Mouse (Mus musculus) CH12.LX (cell line): ENCODE data around the gene Zfp600. TPM values are rescaled to one million over a fixed set of nuclear protein-coding genes. Genes with fewer than 3 reads are reported as not detected.
"Not testable (repeated sequence)": the region's sequence is repeated elsewhere in the genome, so short reads cannot be mapped to it uniquely, and the experiment has no call there.

Source experiments
- DNase-seq: peaks from one replicate; pipeline ENCODE4 v3.0.0-alpha.2; 2013; ENCODE audit errors: extremely low read depth
- H3K27ac ChIP-seq: 2 replicates; pipeline ENCODE4 v1.5.1; 2012; ENCODE audit warnings: low read depth, mild to moderate bottlenecking, control low read depth, moderate library complexity; ENCODE audit not compliant: insufficient read depth
- H3K27me3 ChIP-seq: replicated peaks from 2 replicates; pipeline ENCODE3; 2012; ENCODE audit warnings: inconsistent platforms
- H3K36me3 ChIP-seq, 2 experiments: replicated peaks in 1 of 2; 2 replicates each; pipeline versions ENCODE3 to v1.6.1; 2012; ENCODE audit warnings: inconsistent platforms in 1 of 2, low read length in 1 of 2, mild to moderate bottlenecking in 1 of 2, mixed read lengths in 1 of 2, moderate library complexity in 1 of 2; ENCODE audit not compliant: control insufficient read depth in 1 of 2, insufficient read depth in 1 of 2
- H3K4me1 ChIP-seq, 2 experiments: 2 replicates each; pipeline ENCODE4 v1.6.1; 2012; ENCODE audit warnings: inconsistent platforms in 1 of 2, moderate library complexity in 1 of 2; ENCODE audit not compliant: insufficient read depth in 2 of 2, control insufficient read depth in 1 of 2
- H3K4me2 ChIP-seq: 2 replicates; pipeline ENCODE4 v1.6.1; 2012; ENCODE audit warnings: low read depth, mild to moderate bottlenecking, control low read depth; ENCODE audit not compliant: poor library complexity, insufficient read depth, severe bottlenecking
- H3K4me3 ChIP-seq, 3 experiments: fragments of 150-350 bp in 1 of 3; sonication (generic) in 1 of 3; replicated peaks in 1 of 3; 2 replicates each; pipeline versions ENCODE3 to v1.5.1; 2011 to 2012; ENCODE audit warnings: low read depth in 2 of 3, low read length in 2 of 3, mild to moderate bottlenecking in 2 of 3, moderate library complexity in 2 of 3, control low read depth in 1 of 3, improper control_type of control experiment in 1 of 3, inconsistent platforms in 1 of 3, mixed read lengths in 1 of 3; ENCODE audit not compliant: poor library complexity in 1 of 3
- H3K79me2 ChIP-seq: replicated peaks from 2 replicates; pipeline ENCODE4 v1.6.1; 2012; ENCODE audit warnings: mild to moderate bottlenecking, moderate library complexity; ENCODE audit not compliant: control insufficient read depth, poor library complexity, insufficient read depth, severe bottlenecking; ENCODE audit errors: extremely low read depth
- H3K9ac ChIP-seq: 2 replicates; pipeline ENCODE4 v1.6.1; 2012; ENCODE audit warnings: low read depth, mild to moderate bottlenecking, control low read depth, moderate library complexity; ENCODE audit not compliant: insufficient read depth
- H3K9me3 ChIP-seq: replicated peaks from 2 replicates; pipeline ENCODE3; 2012; ENCODE audit warnings: low read length, inconsistent platforms, mixed read lengths
- dilution Hi-C: fragments of 300-500 bp; cut with MboI; formaldehyde crosslinking; loops from 2 replicates; pipeline ENCODE4 v1.14.3; 2020; ENCODE audit warnings: low sequenced_read_pairs; ENCODE audit not compliant: extremely low pct_unique_long_range_greater_than_20kb, extremely low pct_ligation_motif_present
- in situ Hi-C: fragments of 300-500 bp; cut with MboI; formaldehyde crosslinking; loops from 3 replicates; pipeline ENCODE4 v1.14.3; 2019; ENCODE audit warnings: low sequenced_read_pairs, low pct_ligation_motif_present, low pct_unique_long_range_greater_than_20kb, mixed read lengths
- polyA plus RNA-seq: library from polyadenylated mRNA; unstranded; fragments of >175 nt; gene quantifications from 2 replicates; pipeline ENCODE4 v1.2.1, GENCODE M21; 2012; ENCODE audit warnings: low read depth; ENCODE audit not compliant: insufficient read length
- total RNA-seq, 2 experiments: library from RNA; depleted of rRNA; stranded (reverse); fragments of 300-350 nt in 1 of 2; fragments of >200 nt in 1 of 2; gene quantifications; 2 replicates each; pipeline ENCODE4 v1.2.3; 2012 to 2014

Zfp600 gene
- not detected in 2 replicates for total RNA-seq (2012; rRNA removed)
- not detected in 2 replicates for total RNA-seq (2014; rRNA removed)
- not detected in 2 replicates for polyA plus RNA-seq

DNA sequence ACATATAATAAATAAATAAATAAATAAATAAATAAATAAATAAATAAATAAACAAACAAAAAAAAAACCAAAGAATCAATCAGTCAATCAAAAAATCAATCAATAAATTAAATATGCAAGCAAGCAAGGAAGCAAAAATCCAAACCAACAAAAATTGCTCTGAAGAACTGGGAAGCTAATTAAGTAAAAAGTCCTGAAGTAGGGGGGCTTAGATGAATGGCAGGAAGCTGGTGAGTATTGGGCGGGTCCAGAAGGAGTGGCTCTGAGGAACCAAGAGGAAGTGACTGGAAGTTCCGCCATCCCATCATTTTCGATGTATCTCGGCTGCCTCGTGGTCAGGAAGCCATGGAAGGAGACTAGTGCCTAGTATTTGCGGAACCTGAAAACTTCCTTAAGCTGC is at the start of gene Zfp600:
Gene Zfp600, plus strand, starts transcription at position 301 of the 400 bp plus-strand sequence.
- H3K79me2 ChIP-seq, H3K9ac ChIP-seq, H3K9me3 ChIP-seq, H3K4me3 ChIP-seq, DNase-seq, H3K4me1 ChIP-seq, dilution Hi-C loops, H3K36me3 ChIP-seq, H3K4me2 ChIP-seq, H3K27ac ChIP-seq, in situ Hi-C loops, H3K27me3 ChIP-seq: not testable (repeated sequence)

DNA sequence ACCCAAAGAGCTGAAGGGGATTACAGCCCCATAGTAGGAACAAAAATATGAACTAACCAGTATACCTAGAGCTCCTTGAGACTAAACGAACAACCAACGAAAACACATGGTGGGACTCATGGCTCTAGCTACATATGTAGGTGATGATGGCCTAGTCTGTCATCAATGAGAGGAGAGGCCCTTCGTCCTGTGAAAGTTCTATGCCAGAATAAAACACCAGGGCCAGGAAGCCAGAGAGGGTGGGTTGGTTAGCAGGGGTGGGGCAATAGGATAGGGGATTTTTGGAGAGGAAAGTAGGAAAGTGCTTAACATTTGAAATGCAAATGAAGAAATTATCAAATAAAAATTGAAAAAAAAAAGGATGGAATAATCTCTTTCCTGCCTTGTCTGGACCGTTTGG is 6.3 kb downstream of the Zfp600 start:
- H3K9ac ChIP-seq, H3K27me3 ChIP-seq, in situ Hi-C loops, dilution Hi-C loops, H3K4me2 ChIP-seq, H3K36me3 ChIP-seq, H3K9me3 ChIP-seq, H3K79me2 ChIP-seq, H3K4me3 ChIP-seq, H3K27ac ChIP-seq, H3K4me1 ChIP-seq, DNase-seq: not testable (repeated sequence)

DNA sequence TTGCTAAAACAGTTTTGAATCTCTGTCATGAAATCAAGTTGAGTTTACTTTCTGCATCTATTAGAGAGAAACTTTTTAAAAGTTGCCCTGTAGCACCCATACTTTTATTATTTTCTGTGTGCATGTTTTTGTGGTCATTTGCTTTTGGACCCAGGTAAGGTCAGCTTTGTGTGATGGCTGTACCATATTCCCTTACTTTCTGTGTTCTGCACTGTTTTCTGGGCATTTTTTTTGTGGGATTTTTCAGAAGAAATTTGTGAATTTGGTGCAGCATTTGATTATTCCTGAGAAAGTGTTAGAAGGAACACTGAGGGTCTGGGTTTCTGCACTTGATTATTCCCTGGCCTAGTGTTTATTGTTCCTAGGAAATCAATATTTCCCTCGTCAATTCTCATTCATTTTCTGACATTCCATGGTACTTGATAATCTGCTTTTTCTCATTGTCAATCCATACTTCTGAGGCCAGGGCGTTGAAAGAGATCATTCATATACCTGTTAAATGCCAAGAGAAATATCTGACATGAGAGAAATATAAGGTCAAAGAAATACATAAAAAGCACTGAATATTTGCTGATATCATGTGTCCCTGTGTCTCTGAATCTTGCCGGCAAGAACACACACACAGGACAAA is 10.7 kb downstream of the Zfp600 start:
- H3K9ac ChIP-seq, in situ Hi-C loops, H3K4me1 ChIP-seq, H3K27ac ChIP-seq, H3K9me3 ChIP-seq, H3K36me3 ChIP-seq, DNase-seq, H3K4me3 ChIP-seq, dilution Hi-C loops, H3K79me2 ChIP-seq, H3K4me2 ChIP-seq, H3K27me3 ChIP-seq: not testable (repeated sequence)

DNA sequence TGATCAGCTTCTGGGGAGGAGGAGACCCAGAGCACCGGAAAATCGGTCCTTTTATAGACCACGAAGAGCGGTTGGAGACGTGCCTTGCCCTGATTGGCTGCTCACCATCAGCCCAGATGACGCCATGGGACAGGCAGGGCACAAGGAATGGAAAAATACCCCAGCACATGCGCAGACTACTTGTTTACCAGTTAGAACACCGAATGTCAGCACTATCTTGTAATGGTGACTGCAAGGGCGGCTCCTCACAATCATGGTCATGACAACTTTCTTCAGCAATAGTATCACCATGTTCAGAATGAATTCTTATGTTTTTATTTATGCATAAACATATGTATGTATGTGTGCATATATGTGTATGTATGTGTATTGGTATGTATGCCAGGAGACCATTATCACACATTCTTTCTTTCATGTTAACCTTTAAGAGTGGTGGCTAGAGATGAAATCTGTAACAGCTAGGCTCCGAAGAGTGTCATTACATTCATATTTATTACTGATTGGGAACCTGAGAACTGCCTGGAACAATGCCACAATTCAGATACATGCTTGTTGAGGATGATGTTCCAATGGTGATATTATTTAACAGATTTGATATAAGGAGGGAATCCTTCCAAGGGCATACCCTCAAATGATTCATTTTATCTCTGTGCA is 11.4 kb downstream of the Zfp600 start:
- H3K27ac ChIP-seq, DNase-seq, H3K9ac ChIP-seq, H3K4me2 ChIP-seq, in situ Hi-C loops, H3K36me3 ChIP-seq, H3K9me3 ChIP-seq, dilution Hi-C loops, H3K4me1 ChIP-seq, H3K27me3 ChIP-seq, H3K79me2 ChIP-seq, H3K4me3 ChIP-seq: not testable (repeated sequence)

DNA sequence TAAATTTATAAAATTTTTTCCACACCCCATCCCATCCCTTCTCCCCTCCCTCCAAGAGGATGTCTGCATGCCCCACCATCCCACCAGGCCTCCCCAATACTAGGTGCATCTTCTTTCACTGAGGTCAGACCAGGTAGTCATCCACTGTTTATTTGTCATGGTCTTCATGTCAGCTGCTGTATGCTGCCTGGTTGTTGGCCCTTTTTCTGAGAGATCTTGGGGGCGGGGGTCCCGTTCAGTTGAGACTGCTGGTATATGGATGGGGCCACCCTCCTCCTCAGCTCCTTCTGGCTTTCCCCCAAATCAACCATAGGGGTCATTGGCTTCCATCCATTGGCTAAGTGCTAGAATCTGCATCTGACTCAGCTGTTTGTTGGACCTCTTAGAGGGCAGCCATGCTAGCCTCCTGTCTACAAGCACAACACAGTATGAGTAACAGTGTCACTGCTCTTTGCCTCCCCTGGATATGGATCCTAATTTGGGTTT is 12.1 kb downstream of the Zfp600 start:
- H3K36me3 ChIP-seq, dilution Hi-C loops, in situ Hi-C loops, H3K4me2 ChIP-seq, H3K9ac ChIP-seq, H3K9me3 ChIP-seq, H3K4me3 ChIP-seq, H3K4me1 ChIP-seq, H3K27me3 ChIP-seq, H3K27ac ChIP-seq, DNase-seq, H3K79me2 ChIP-seq: not testable (repeated sequence)

DNA sequence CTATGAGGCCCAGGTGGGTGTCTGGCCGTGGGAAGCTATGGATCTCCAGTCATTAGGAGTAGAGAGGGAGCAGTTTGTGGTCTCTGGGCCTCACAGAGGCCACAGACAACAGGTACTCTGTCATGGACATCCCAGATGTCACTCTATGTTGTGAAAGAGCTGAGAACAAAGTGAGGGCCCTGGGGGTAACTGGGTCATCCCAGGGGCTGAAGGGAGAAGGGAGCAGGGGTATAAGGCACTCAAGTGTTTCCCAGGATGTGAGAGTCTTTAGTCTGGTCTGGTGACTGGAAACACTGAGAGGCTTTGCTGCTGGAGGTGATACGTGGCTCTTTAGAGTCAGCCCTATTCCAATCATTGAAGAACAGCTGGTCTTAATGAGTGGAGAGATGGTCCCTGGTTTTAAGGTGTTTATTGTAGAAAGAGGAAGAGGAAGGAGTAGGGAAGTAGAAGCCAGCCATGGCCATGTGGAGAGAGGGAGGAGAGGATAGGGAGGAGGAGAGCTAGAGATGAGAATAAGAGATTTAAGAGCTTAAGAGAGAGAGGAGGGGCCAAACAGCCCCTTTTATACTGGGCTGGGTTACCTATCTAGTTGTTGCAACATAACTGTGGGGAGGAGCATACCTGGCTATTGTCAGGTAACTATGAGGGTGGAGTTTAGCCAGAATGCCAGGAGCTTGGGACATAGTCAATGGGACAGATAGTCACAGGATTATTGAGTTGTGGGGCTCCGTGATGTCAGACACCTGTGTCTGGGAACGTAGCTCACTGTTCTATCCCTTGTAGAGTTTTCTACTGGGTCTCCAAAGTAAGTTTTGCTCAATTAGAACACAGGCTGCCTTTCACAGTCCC is 17.0 kb downstream of the Zfp600 start:
- dilution Hi-C loops, DNase-seq, H3K79me2 ChIP-seq, H3K4me2 ChIP-seq, H3K36me3 ChIP-seq, H3K4me1 ChIP-seq, H3K27ac ChIP-seq, H3K4me3 ChIP-seq, H3K9ac ChIP-seq, H3K27me3 ChIP-seq, in situ Hi-C loops, H3K9me3 ChIP-seq: not testable (repeated sequence)
